Mouse (Mus musculus) heart, embryonic 16.5 days (tissue): ENCODE data around the gene Tex26. TPM values are rescaled to one million over a fixed set of nuclear protein-coding genes. Genes with fewer than 3 reads are reported as not detected.

Experiments
- polyA plus RNA-seq: library from polyadenylated mRNA; unstranded; fragments of >200 nt; fragmentation: Nextera tagmentation; extraction: Ambion mirVana; gene quantifications from 2 replicates; pipeline ENCODE4 v1.2.1, GENCODE M21; 2015

Gene Tex26
- polyA plus RNA-seq, 1 experiment from 2014 or later: 0.28 TPM

Other genes starting within 250 kb of the Tex26 start
- gene Alox5ap, start 174.9 kb upstream of the Tex26 start, polyA plus RNA-seq: 9.0 and 11.9 TPM in 2 replicates
- 1.6 and 2.2 TPM in 2 replicates for gene Medag, start 27.9 kb upstream of the Tex26 start, polyA plus RNA-seq
- gene Wdr95, start 89.0 kb downstream of the Tex26 start, polyA plus RNA-seq: 0.06 and 0.11 TPM in 2 replicates
- gene Hsph1, start 196.7 kb downstream of the Tex26 start, polyA plus RNA-seq: 27.7 and 29.1 TPM in 2 replicates
- 7.3 and 7.4 TPM in 2 replicates for gene B3glct, start 238.6 kb downstream of the Tex26 start, polyA plus RNA-seq